Mouse (Mus musculus): ENCODE measurements at regions not wholly inside any gene's neighbourhood (a gene's known extent, or its start where the extent isn't known, plus 50 kb on each side); places are given as distances from the start of the nearest gene placed in this dataset.

GRCm38 (mm10) chr9:30284562-30285323 lies 142.2 kb upstream of the Snx19 start:
- DNase-seq (ENCODE audit: low spot score in 2 of 2) = no peak

- DNase-seq (ENCODE audit: low spot score in 2 of 2) = no peak
Measured at GRCm38 (mm10) chr9:30285324-30285599, 141.6 kb upstream of the Snx19 start.

GRCm38 (mm10) chr9:30299844-30300243 lies 127.1 kb upstream of the Snx19 start:
- peak; percentile 72 to 83 for DNase-seq (ENCODE audit: low spot score in 2 of 2)

GRCm38 (mm10) chr9:30308281-30308680 lies 118.6 kb upstream of the Snx19 start:
- no peak for DNase-seq (ENCODE audit: low spot score in 2 of 2)

GRCm38 (mm10) chr9:30313360-30313759 lies 113.5 kb upstream of the Snx19 start:
- DNase-seq (ENCODE audit: low spot score in 2 of 2) = no peak

GRCm38 (mm10) chr9:30314355-30315171 lies 112.3 kb upstream of the Snx19 start:
- peak in 1 of 2 experiments; percentile 18 for DNase-seq (ENCODE audit: low spot score in 2 of 2)

GRCm38 (mm10) chr9:30315172-30315644 lies 111.7 kb upstream of the Snx19 start:
- peak; percentile 83 to 84 for DNase-seq (ENCODE audit: low spot score in 2 of 2)

- no peak for DNase-seq (ENCODE audit: low spot score in 2 of 2)
Measured at GRCm38 (mm10) chr9:30344866-30345265, 82.0 kb upstream of the Snx19 start.

GRCm38 (mm10) chr9:30353965-30354364 lies 72.9 kb upstream of the Snx19 start:
- no peak for DNase-seq (ENCODE audit: low spot score in 2 of 2)

- no peak for DNase-seq (ENCODE audit: low spot score in 2 of 2)
Measured at GRCm38 (mm10) chr9:30355642-30356041, 71.3 kb upstream of the Snx19 start.

- no peak for DNase-seq (ENCODE audit: low spot score in 2 of 2)
Measured at GRCm38 (mm10) chr9:30369554-30370440, 57.1 kb upstream of the Snx19 start.

GRCm38 (mm10) chr9:30370789-30371188 lies 56.1 kb upstream of the Snx19 start:
- no peak for DNase-seq (ENCODE audit: low spot score in 2 of 2)

- DNase-seq (ENCODE audit: low spot score in 2 of 2) = no peak
Measured at GRCm38 (mm10) chr9:30376908-30377307, 50.0 kb upstream of the Snx19 start.

Data from right cerebral cortex, adult 2 months (tissue).